Mouse (Mus musculus) C2C12 (cell line): Measurements from ENCODE around the gene Coa4.

Experiments used
- CTCF ChIP-seq: IDR thresholded peaks from one replicate; pipeline ENCODE4 v1.5.1; 2011; ENCODE audit not compliant: control insufficient read depth, insufficient read depth, insufficient read length
- MAX ChIP-seq: IDR thresholded peaks from one replicate; pipeline ENCODE4 v1.6.1; 2011; ENCODE audit warnings: mild to moderate bottlenecking, control low read depth
- MYOD1 ChIP-seq: IDR thresholded peaks from one replicate; pipeline ENCODE4 v1.6.1; 2011; ENCODE audit warnings: low read depth; ENCODE audit not compliant: control insufficient read depth, insufficient read length
- MYOG ChIP-seq: IDR thresholded peaks from one replicate; pipeline ENCODE4 v1.6.1; 2011; ENCODE audit not compliant: control insufficient read depth, insufficient read length; ENCODE audit errors: extremely low read depth
- USF1 ChIP-seq: IDR thresholded peaks from one replicate; pipeline ENCODE4 v1.6.1; 2011; ENCODE audit warnings: low read depth, mild to moderate bottlenecking, control low read depth, moderate library complexity

GRCm38 (mm10) chr7:100533503-100533902, 3.4 kb upstream of the Coa4 start:
- TF ChIP-seq USF1 = no peak
- TF ChIP-seq CTCF = no peak
- TF ChIP-seq MYOG = no peak
- TF ChIP-seq MAX = no peak
- TF ChIP-seq MYOD1 = no peak
